Mouse (Mus musculus) hindbrain, embryonic 10.5 days (tissue): ENCODE data around the gene Hes1. TPM values are rescaled to one million over a fixed set of nuclear protein-coding genes. Genes with fewer than 3 reads are reported as not detected.

ENCODE experiments used
- DNase-seq: peaks from one replicate; pipeline ENCODE4 v3.0.0-alpha.2; 2017; ENCODE audit warnings: low spot score
- H3K27ac ChIP-seq: fragments of 300-500 bp; sonication (generic); 2 replicates; pipeline ENCODE4 v1.5.1; 2016; ENCODE audit warnings: mild to moderate bottlenecking, moderate library complexity
- H3K27me3 ChIP-seq: fragments of 300-500 bp; sonication (generic); 2 replicates; pipeline ENCODE4 v1.6.1; 2016; ENCODE audit warnings: mild to moderate bottlenecking; ENCODE audit not compliant: poor library complexity, insufficient read depth, severe bottlenecking
- H3K36me3 ChIP-seq: fragments of 300-500 bp; sonication (generic); 2 replicates; pipeline ENCODE4 v1.6.1; 2016; ENCODE audit warnings: mild to moderate bottlenecking, moderate library complexity
- H3K4me1 ChIP-seq: fragments of 300-500 bp; sonication (generic); replicated peaks from 2 replicates; pipeline ENCODE4 v1.6.1; 2016; ENCODE audit warnings: mild to moderate bottlenecking
- H3K4me3 ChIP-seq: fragments of 300-500 bp; sonication (generic); 2 replicates; pipeline ENCODE4 v1.5.1; 2016; ENCODE audit warnings: mild to moderate bottlenecking, moderate library complexity
- H3K9me3 ChIP-seq: fragments of 300-500 bp; sonication (generic); 2 replicates; pipeline ENCODE4 v1.6.1; 2016; ENCODE audit warnings: mild to moderate bottlenecking, moderate library complexity
- WGBS: fragments of 180-500 bp; shearing (Covaris S2); methylation state at CpG from one replicate; pipeline ENCODE4 v1.1.7; 2016; 5-methylcytosine and 5-hydroxymethylcytosine counted together
- polyA plus RNA-seq: library from polyadenylated mRNA; unstranded; fragments of >200 nt; fragmentation: Nextera tagmentation; extraction: Ambion mirVana; gene quantifications from 2 replicates; pipeline ENCODE4 v1.2.1, GENCODE M21; 2016

Gene Hes1
- 31.2 and 31.9 TPM in 2 replicates for polyA plus RNA-seq

GRCm38 (mm10) chr16:30063984-30064453, at the start of gene Hes1:
Hes1 (plus strand) TSS chr16:30064384.
- peak; percentile 94 for DNase-seq
- WGBS = under 1% methylated on average over 57 of the region's 57 CpGs
- H3K27ac ChIP-seq = peak within 1 kb of the TSS; percentile 97
- peaks cover 56% of the 10 kb centered on the region for H3K27me3 ChIP-seq
- H3K9me3 ChIP-seq = no peaks in the 10 kb centered on the region
- H3K4me1 ChIP-seq = peaks cover 91% of the 10 kb centered on the region
- H3K4me3 ChIP-seq = peak within 1 kb of the TSS; percentile 77
- 0 out of 2 replicates have a peak, but pooled peaks cover 6% of the 10 kb centered on the region for H3K36me3 ChIP-seq

GRCm38 (mm10) chr16:30016064-30016463, 48.1 kb upstream of the Hes1 start:
- no peaks in the 10 kb centered on the region for H3K9me3 ChIP-seq
- H3K4me1 ChIP-seq = peaks cover 41% of the 10 kb centered on the region
- H3K27ac ChIP-seq = no peak overlapping the region
- no peak overlapping the region for H3K4me3 ChIP-seq
- WGBS = 60% methylated on average over 3 of the region's 3 CpGs
- H3K36me3 ChIP-seq = no peaks in the 10 kb centered on the region
- peaks cover 84% of the 10 kb centered on the region for H3K27me3 ChIP-seq
- DNase-seq = no peak

DNA sequence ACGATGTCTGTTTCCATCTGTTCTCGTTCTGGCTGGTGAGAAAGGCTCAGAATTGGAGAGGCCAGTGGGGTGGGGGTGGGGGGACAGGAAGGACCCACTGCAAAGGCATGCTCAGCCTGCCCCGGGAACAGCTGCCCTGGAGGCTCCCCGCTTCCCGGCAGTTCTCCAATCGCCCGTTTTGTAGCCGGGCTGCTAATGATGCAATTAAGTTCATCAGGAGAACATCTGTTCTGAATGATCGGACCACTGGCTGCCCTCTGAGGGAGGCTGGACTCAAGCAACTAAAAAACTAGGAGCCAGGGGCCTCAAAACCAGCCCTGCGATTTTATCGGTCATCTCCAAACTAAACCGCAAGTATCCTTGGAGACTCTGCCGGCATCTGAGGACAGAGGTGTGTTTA, 44.1 kb upstream of the Hes1 start:
- WGBS = 10% methylated on average over 13 of the region's 13 CpGs
- Histone ChIP-seq H3K36me3 (no peaks in the 10 kb centered on the region), H3K4me1 (peaks cover 58% of the 10 kb centered on the region), H3K27ac (peak overlapping the region; percentile 62), H3K9me3 (no peaks in the 10 kb centered on the region), H3K4me3 (peak overlapping the region; percentile 23), H3K27me3 (peaks cover 83% of the 10 kb centered on the region)
- DNase-seq = peak; percentile 50

GRCm38 (mm10) chr16:30022352-30022751, 41.8 kb upstream of the Hes1 start:
- Histone ChIP-seq H3K27ac (no peak overlapping the region), H3K36me3 (no peaks in the 10 kb centered on the region), H3K9me3 (no peaks in the 10 kb centered on the region), H3K27me3 (peaks cover 94% of the 10 kb centered on the region), H3K4me3 (no peak overlapping the region), H3K4me1 (peaks cover 44% of the 10 kb centered on the region)
- no peak for DNase-seq
- 57% methylated on average over 6 of the region's 6 CpGs for WGBS

GRCm38 (mm10) chr16:30022890-30023797, 41.0 kb upstream of the Hes1 start:
- Histone ChIP-seq H3K27me3 (peaks cover 88% of the 10 kb centered on the region), H3K4me1 (peaks cover 49% of the 10 kb centered on the region), H3K27ac (no peak overlapping the region), H3K36me3 (no peaks in the 10 kb centered on the region), H3K9me3 (no peaks in the 10 kb centered on the region), H3K4me3 (no peak overlapping the region)
- DNase-seq = no peak
- WGBS = 62% methylated on average over 16 of the region's 16 CpGs

GRCm38 (mm10) chr16:30024681-30025262, 39.4 kb upstream of the Hes1 start:
- no peaks in the 10 kb centered on the region for H3K9me3 ChIP-seq
- no peak for DNase-seq
- no peak overlapping the region for H3K27ac ChIP-seq
- no peaks in the 10 kb centered on the region for H3K36me3 ChIP-seq
- peaks cover 50% of the 10 kb centered on the region for H3K4me1 ChIP-seq
- peaks cover 78% of the 10 kb centered on the region for H3K27me3 ChIP-seq
- H3K4me3 ChIP-seq = no peak overlapping the region
- 76% methylated on average over 9 of the region's 9 CpGs for WGBS

- 48% methylated on average over 6 of the region's 6 CpGs for WGBS
- H3K4me1 ChIP-seq = peaks cover 29% of the 10 kb centered on the region
- no peak for DNase-seq
- H3K27ac ChIP-seq = peak overlapping the region; percentile 64
- no peaks in the 10 kb centered on the region for H3K9me3 ChIP-seq
- no peaks in the 10 kb centered on the region for H3K36me3 ChIP-seq
- H3K4me3 ChIP-seq = no peak overlapping the region
- peaks cover 61% of the 10 kb centered on the region for H3K27me3 ChIP-seq
Observed at GRCm38 (mm10) chr16:30028184-30028583, 36.0 kb upstream of the Hes1 start.

- H3K27me3 ChIP-seq = peaks cover 61% of the 10 kb centered on the region
- no peak overlapping the region for H3K27ac ChIP-seq
- 61% methylated on average over 12 of the region's 12 CpGs for WGBS
- peaks cover 35% of the 10 kb centered on the region for H3K4me1 ChIP-seq
- H3K36me3 ChIP-seq = no peaks in the 10 kb centered on the region
- H3K9me3 ChIP-seq = no peaks in the 10 kb centered on the region
- DNase-seq = no peak
- no peak overlapping the region for H3K4me3 ChIP-seq
Observed at GRCm38 (mm10) chr16:30029264-30030003, 34.8 kb upstream of the Hes1 start.

DNA sequence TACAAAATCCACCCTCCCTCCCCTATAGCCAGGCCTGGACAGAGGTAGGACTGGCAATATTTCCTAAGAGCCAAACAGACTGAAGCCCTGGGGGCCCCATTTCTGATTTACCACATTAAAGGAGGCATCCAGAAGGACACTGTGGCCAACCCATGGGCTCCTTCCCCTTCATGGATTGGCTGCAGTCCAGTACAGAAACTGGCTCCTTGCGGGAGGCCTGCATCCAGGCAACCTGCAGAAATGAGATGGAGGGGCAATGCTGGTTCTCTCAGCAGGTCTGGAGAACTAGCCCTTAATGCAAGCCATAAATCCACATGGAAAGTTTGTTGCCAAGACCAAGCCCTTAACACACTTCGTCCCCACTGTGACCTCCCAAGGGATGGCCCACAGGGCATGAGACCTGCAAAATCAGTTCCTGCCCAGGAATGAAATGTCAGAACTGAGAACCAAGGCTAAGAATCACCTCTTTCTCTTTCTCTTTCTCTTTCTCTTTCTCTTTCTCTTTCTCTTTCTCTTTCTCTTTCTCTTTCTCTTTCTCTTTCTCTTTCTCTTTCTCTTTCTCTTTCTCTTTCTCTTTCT, 31.8 kb upstream of the Hes1 start:
- H3K27ac ChIP-seq = no peak overlapping the region
- DNase-seq = no peak
- H3K36me3 ChIP-seq = no peaks in the 10 kb centered on the region
- 80% methylated on average over 2 of the region's 2 CpGs for WGBS
- H3K27me3 ChIP-seq = peaks cover 62% of the 10 kb centered on the region
- no peak overlapping the region for H3K4me3 ChIP-seq
- H3K4me1 ChIP-seq = peaks cover 36% of the 10 kb centered on the region
- H3K9me3 ChIP-seq = no peaks in the 10 kb centered on the region

GRCm38 (mm10) chr16:30033390-30033789, 30.8 kb upstream of the Hes1 start:
- H3K4me3 ChIP-seq = no peak overlapping the region
- no peak for DNase-seq
- H3K27me3 ChIP-seq = peaks cover 68% of the 10 kb centered on the region
- H3K4me1 ChIP-seq = peaks cover 38% of the 10 kb centered on the region
- 76% methylated on average over 3 of the region's 3 CpGs for WGBS
- H3K9me3 ChIP-seq = no peaks in the 10 kb centered on the region
- H3K36me3 ChIP-seq = no peaks in the 10 kb centered on the region
- H3K27ac ChIP-seq = no peak overlapping the region

GRCm38 (mm10) chr16:30034001-30034400, 30.2 kb upstream of the Hes1 start:
- H3K27me3 ChIP-seq = peaks cover 71% of the 10 kb centered on the region
- 46% methylated on average over 4 of the region's 4 CpGs for WGBS
- H3K4me1 ChIP-seq = peaks cover 39% of the 10 kb centered on the region
- H3K9me3 ChIP-seq = no peaks in the 10 kb centered on the region
- H3K36me3 ChIP-seq = no peaks in the 10 kb centered on the region
- H3K27ac ChIP-seq = peak overlapping the region; percentile 35; the same call in 1 of the 2 replicates
- H3K4me3 ChIP-seq = no peak overlapping the region
- no peak for DNase-seq

GRCm38 (mm10) chr16:30034521-30034920, 29.7 kb upstream of the Hes1 start:
- H3K36me3 ChIP-seq = no peaks in the 10 kb centered on the region
- H3K27ac ChIP-seq = no peak overlapping the region
- peaks cover 41% of the 10 kb centered on the region for H3K4me1 ChIP-seq
- 62% methylated on average over 6 of the region's 6 CpGs for WGBS
- no peaks in the 10 kb centered on the region for H3K9me3 ChIP-seq
- no peak for DNase-seq
- H3K27me3 ChIP-seq = peaks cover 76% of the 10 kb centered on the region
- no peak overlapping the region for H3K4me3 ChIP-seq
